Mouse (Mus musculus) hindbrain, embryonic 14.5 days (tissue): Measurements from ENCODE around the gene Itpka. TPM values are rescaled to one million over a fixed set of nuclear protein-coding genes. Genes with fewer than 3 reads are reported as not detected.
A peak's percentile ranks its signal among the peaks of the same experiment; 100 is the strongest.

Source experiments
- ATAC-seq: fragments of 200-750 bp; cut with Nextera tagmentation; 2 replicates; pipeline ENCODE4 v1.8.0; 2017; ENCODE audit warnings: moderate number of reproducible peaks, mild to moderate bottlenecking, moderate TSS enrichment, moderate library complexity; ENCODE audit not compliant: low FRiP score
- DNase-seq: peaks from one replicate; pipeline ENCODE4 v3.0.0-alpha.2; 2015; ENCODE audit warnings: low spot score
- H3K27ac ChIP-seq: fragments of 300-500 bp; sonication (generic); 2 replicates; pipeline ENCODE4 v1.5.1; 2014; ENCODE audit warnings: mild to moderate bottlenecking, moderate library complexity
- H3K27me3 ChIP-seq: fragments of 300-500 bp; sonication (generic); 2 replicates; pipeline ENCODE4 v1.6.1; 2014; ENCODE audit warnings: mild to moderate bottlenecking, low read length, mixed read lengths; ENCODE audit not compliant: control insufficient read depth, insufficient read depth
- H3K36me3 ChIP-seq: fragments of 300-500 bp; sonication (generic); replicated peaks from 2 replicates; pipeline ENCODE4 v1.6.1; 2014; ENCODE audit not compliant: control insufficient read depth, insufficient read depth
- H3K4me1 ChIP-seq: fragments of 300-500 bp; sonication (generic); replicated peaks from 2 replicates; pipeline ENCODE4 v1.6.1; 2014; ENCODE audit warnings: antibody characterized with exemption, low read length, mixed read lengths; ENCODE audit not compliant: control insufficient read depth, insufficient read depth
- H3K4me2 ChIP-seq: fragments of 300-500 bp; sonication (generic); replicated peaks from 2 replicates; pipeline ENCODE4 v1.6.1; 2014; ENCODE audit warnings: mild to moderate bottlenecking, moderate library complexity
- H3K4me3 ChIP-seq: fragments of 300-500 bp; sonication (generic); replicated peaks from 2 replicates; pipeline ENCODE4 v1.5.1; 2014; ENCODE audit warnings: mild to moderate bottlenecking, low read length
- H3K9ac ChIP-seq: fragments of 300-500 bp; sonication (generic); 2 replicates; pipeline ENCODE4 v1.6.1; 2014
- H3K9me3 ChIP-seq: fragments of 300-500 bp; sonication (generic); 2 replicates; pipeline ENCODE4 v1.6.1; 2016; ENCODE audit warnings: low read length; ENCODE audit not compliant: control insufficient read depth
- WGBS: fragments of 180-500 bp; shearing (Covaris S2); extraction: QIAGEN DNeasy Blood & Tissue Kit; methylation state at CpG from one replicate; pipeline ENCODE4 v1.1.7; 2014; 5-methylcytosine and 5-hydroxymethylcytosine counted together
- polyA plus RNA-seq: library from polyadenylated mRNA; unstranded; fragments of >200 nt; fragmentation: Nextera tagmentation; extraction: Ambion mirVana; gene quantifications from 2 replicates; pipeline ENCODE4 v1.2.1, GENCODE M21; 2014

Itpka gene
- polyA plus RNA-seq, 1 experiment from 2014 or later = 0.31 TPM

GRCm38 (mm10) chr2:119799961-119800550 is 57.9 kb downstream of the Itpka start:
- Histone ChIP-seq H3K27me3 (peaks cover 16% of the 10 kb centered on the region; the same call in 1 of the 2 replicates), H3K36me3 (no peaks in the 10 kb centered on the region), H3K27ac (peak overlapping the region; percentile 47; the same call in 1 of the 2 replicates), H3K9me3 (no peaks in the 10 kb centered on the region), H3K4me1 (peaks cover 38% of the 10 kb centered on the region; the same call in 1 of the 2 replicates), H3K4me3 (peak overlapping the region; percentile 94), H3K9ac (peak overlapping the region; percentile 84), H3K4me2 (peak overlapping the region; percentile 96)
- no peak for DNase-seq
- under 1% methylated on average over 27 of the region's 27 CpGs for WGBS
- ATAC-seq = peak; percentile 38; the same call in 1 of the 2 replicates

Other genes starting within 250 kb of the Itpka start
- 0.34 and 1.0 TPM in 2 replicates for gene Exd1, start 194.7 kb upstream of the Itpka start, polyA plus RNA-seq
- 58.5 and 59.1 TPM in 2 replicates for gene Chp1, start 194.6 kb upstream of the Itpka start, polyA plus RNA-seq
- 11.0 and 13.8 TPM in 2 replicates for gene Nusap1, start 124.0 kb upstream of the Itpka start, polyA plus RNA-seq
- gene Oip5, start 123.9 kb upstream of the Itpka start, polyA plus RNA-seq = 3.2 and 6.1 TPM in 2 replicates
- gene Ndufaf1, start 79.5 kb upstream of the Itpka start, polyA plus RNA-seq = 37.4 and 37.9 TPM in 2 replicates
- gene Rtf1, start 67.3 kb upstream of the Itpka start, polyA plus RNA-seq = 35.5 and 36.2 TPM in 2 replicates
- 1.6 and 2.7 TPM in 2 replicates for gene Ltk, start 18.1 kb downstream of the Itpka start, polyA plus RNA-seq
- 15.8 and 18.1 TPM in 2 replicates for gene Rpap1, start 45.2 kb downstream of the Itpka start, polyA plus RNA-seq
- 26.4 and 26.7 TPM in 2 replicates for gene Tyro3, start 55.4 kb downstream of the Itpka start, polyA plus RNA-seq
- 34.0 and 35.1 TPM in 2 replicates for gene Mga, start 154.9 kb downstream of the Itpka start, polyA plus RNA-seq
- gene Mapkbp1, start 230.4 kb downstream of the Itpka start, polyA plus RNA-seq = 8.6 and 8.9 TPM in 2 replicates